Mouse (Mus musculus): Measurements from ENCODE around the gene Amd2.

Amd2 gene
- long read RNA-seq, experiment 1, result 0 reads
- long read RNA-seq, experiment 2, result 0 reads

GRCm38 (mm10) chr10:35711792-35712191 is at the start of gene Amd2:
Gene Amd2, minus strand, starts transcription at chr10:35711892.
- intact Hi-C loops (cut with DNase I), result no loop called here

GRCm38 (mm10) chr10:35761280-35761679 is 49.6 kb upstream of the Amd2 start:
- intact Hi-C loops (cut with DNase I), result no loop called here

- intact Hi-C loops (cut with DNase I), result no loop called here
Measured at GRCm38 (mm10) chr10:35737639-35738038, 25.9 kb upstream of the Amd2 start.

GRCm38 (mm10) chr10:35714266-35714665 is 2.6 kb upstream of the Amd2 start:
- intact Hi-C loops (cut with DNase I), result no loop called here
